Mouse (Mus musculus) CH12.LX (cell line): ENCODE results near the gene Ulk4.

Source experiments
- CTCF ChIP-seq, 2 experiments: IDR thresholded peaks in 1 of 2; conservative IDR thresholded peaks in 1 of 2; 2 replicates each; pipeline ENCODE4 v1.5.1; 2011 to 2012; ENCODE audit warnings: low read depth in 2 of 2, low read length in 2 of 2, improper control_type of control experiment in 1 of 2, inconsistent platforms in 1 of 2, mild to moderate bottlenecking in 1 of 2, moderate library complexity in 1 of 2
- MYC ChIP-seq: IDR thresholded peaks from 2 replicates; pipeline ENCODE4 v1.6.1; 2011; ENCODE audit warnings: low read depth, mild to moderate bottlenecking, improper control_type of control experiment, low read length
- POLR2A ChIP-seq: IDR thresholded peaks from 2 replicates; pipeline ENCODE4 v1.6.1; 2011; ENCODE audit warnings: low read depth, mild to moderate bottlenecking, improper control_type of control experiment, low read length
- SIN3A ChIP-seq: IDR thresholded peaks from 2 replicates; pipeline ENCODE4 v1.6.1; 2012; ENCODE audit warnings: low read length, improper control_type of control experiment, inconsistent platforms

DNA sequence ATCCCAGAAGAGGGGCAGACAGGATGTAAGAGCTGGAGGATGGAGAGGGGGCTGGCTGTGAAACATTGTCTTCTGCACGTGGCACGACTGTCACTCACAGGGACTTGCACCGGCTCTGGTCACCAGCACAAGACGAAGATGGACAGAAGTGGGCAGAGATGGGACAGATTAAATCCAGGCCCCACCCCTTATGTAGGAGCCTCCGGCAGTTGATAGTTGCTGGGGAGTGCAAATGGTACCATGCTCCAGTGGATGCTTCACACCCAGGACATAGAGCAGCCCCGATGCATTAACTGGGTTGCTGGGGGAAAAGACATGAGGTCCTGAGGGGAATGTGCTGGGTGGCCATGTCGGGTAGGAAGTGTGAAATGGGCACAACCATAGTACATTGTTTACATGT lies 18.2 kb upstream of the Ulk4 start:
- TF ChIP-seq SIN3A (no peak), MYC (no peak), CTCF (conservative IDR thresholded peaks at IDR 0.05 in 1 of 2, IDR thresholded peaks at IDR 0.05 in 1 of 2; ENCODE audit: low read depth in 2 of 2, low read length in 2 of 2) (no peak), POLR2A (no peak)
